Comparison of ENCODE assay signal across 8 mouse cellular contexts in the genomic region with DNA sequence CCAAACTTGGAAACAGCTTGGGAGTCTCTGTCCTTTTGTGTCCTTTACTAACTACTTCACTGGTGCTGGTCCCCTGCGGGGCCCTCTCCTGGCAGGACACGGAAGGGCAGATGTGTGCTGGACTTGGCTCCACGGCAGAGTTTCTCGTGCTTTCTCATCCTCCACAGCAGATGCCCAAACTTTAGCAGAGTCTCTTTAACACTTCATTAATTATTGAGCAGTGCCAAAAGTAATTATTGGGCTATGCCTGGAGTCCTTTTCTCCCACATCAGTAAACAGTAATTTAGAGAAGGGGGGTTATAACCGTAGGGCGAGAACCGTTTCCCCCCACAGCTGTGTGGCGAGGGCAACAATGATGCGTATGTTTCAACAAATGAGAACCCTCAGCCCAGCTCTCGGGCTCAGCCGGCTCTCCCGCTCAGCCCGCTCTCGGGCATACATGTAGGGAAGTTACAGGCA.
DNase-seq lines count a peak whose midpoint lies in the region; TF ChIP-seq lines count a peak whose summit lies in the region.
"Had no signal": no experiment of that assay in that cellular context is flagged by ENCODE, and none has a peak within 500 bp of the region (broad histone marks: within the 10 kb centered on the region; RNA-seq: fewer than 3 reads in every experiment).

No protein-coding gene starts in this region.

- TF ChIP-seq CTCF in brain, embryonic 14.5 days (IDR thresholded peaks at IDR 0.05; ENCODE audit: borderline replicate concordance, extremely low read depth, insufficient read depth, insufficient read length), result peak; percentile 68
- TF ChIP-seq CTCF in gastrocnemius, adult 2 months (IDR thresholded peaks at IDR 0.05), result peak; percentile 45

- peak overlapping the region; percentile 53; the same call in 1 of the 2 replicates for H3K27ac ChIP-seq in gastrocnemius, adult 2 months
- H3K27ac ChIP-seq: liver, embryonic 15.5 days had no signal

- TF ChIP-seq POLR2A in brain, embryonic 14.5 days (IDR thresholded peaks at IDR 0.05; ENCODE audit: borderline replicate concordance, extremely low read depth, insufficient read depth, insufficient read length, poor library complexity, severe bottlenecking), result no peak

- intact Hi-C loops in gastrocnemius, adult 2 months (cut with DNase I), result no loop called here

- peak; percentile 75 for DNase-seq in ES-CJ7 (ENCODE audit: low read depth, low spot score)
- peak; percentile 94 for DNase-seq in brain, embryonic 14.5 days (ENCODE audit: low read depth)
- peak; percentile 47 for DNase-seq in gastrocnemius, adult 2 months
- peak; percentile 7 for DNase-seq in kidney, adult 9 months
- peak; percentile 42 for DNase-seq in lung, adult 18-20 months
- DNase-seq in retina, embryonic 14.5 days (ENCODE audit: low spot score), result peak; percentile 72
- DNase-seq in thymus, postnatal 25 days, result no peak

- H3K4me3 ChIP-seq in gastrocnemius, adult 2 months, result peak overlapping the region; percentile 31
- H3K4me3 ChIP-seq: liver, embryonic 15.5 days had no signal
